Comparison of ENCODE assay signal across 11 mouse cellular contexts in genomic region chr7:35920194-35920609, GRCm38 (mm10).
DNase-seq lines count a peak whose midpoint lies in the region; ATAC-seq lines count a peak whose summit lies in the region.
"Had no signal": no experiment of that assay in that cellular context is flagged by ENCODE, and none has a peak within 500 bp of the region (broad histone marks: within the 10 kb centered on the region; RNA-seq: fewer than 3 reads in every experiment).

No protein-coding gene starts in this region.

- 70% methylated on average over 11 of the region's 11 CpGs for WGBS in heart, embryonic 10.5 days

- ATAC-seq in megakaryocyte-erythroid progenitor cell, adult 5-6 weeks (replicated peaks; ENCODE audit: low FRiP score, low TSS enrichment, poor library complexity, severe bottlenecking): no peak

- intact Hi-C loops in heart, postnatal 14 days (cut with DNase I): no loop called here

- H3K9me3 ChIP-seq in heart, embryonic 10.5 days: no peaks in the 10 kb centered on the region; the same call in 1 of the 2 replicates

- peaks cover 42% of the 10 kb centered on the region for H3K27me3 ChIP-seq in heart, embryonic 10.5 days (ENCODE audit: insufficient read depth, poor library complexity, severe bottlenecking)
- H3K27me3 ChIP-seq: CH12.LX had no signal

- no peak overlapping the region for H3K27ac ChIP-seq in heart, embryonic 10.5 days
- H3K27ac ChIP-seq: limb, embryonic 13.5 days had no signal

- no peaks in the 10 kb centered on the region for H3K36me3 ChIP-seq in heart, embryonic 10.5 days
- H3K36me3 ChIP-seq: limb, embryonic 13.5 days had no signal

- no peak overlapping the region for H3K4me3 ChIP-seq in heart, embryonic 10.5 days
- H3K4me3 ChIP-seq: limb, embryonic 13.5 days had no signal

- H3K4me1 ChIP-seq in heart, embryonic 10.5 days: peaks cover 10% of the 10 kb centered on the region; the same call in 1 of the 2 replicates

- DNase-seq in heart, adult 11 months: peak; percentile 96
- DNase-seq in heart, embryonic 10.5 days (ENCODE audit: low spot score): no peak
- DNase-seq in urinary bladder, postnatal 25 days (ENCODE audit: low spot score): peak; percentile 6
- no peak for DNase-seq in urinary bladder, postnatal 10 days (ENCODE audit: low spot score)
- DNase-seq in heart, postnatal 14 days: peak; percentile 48 to 60
- DNase-seq in T-cell, adult 2 months (ENCODE audit: low spot score): no peak
- no peak for DNase-seq in left cerebral cortex, adult 8-10 months (ENCODE audit: low spot score in 2 of 2)
- DNase-seq: cerebellum, adult 11-12 months had no signal

Comparison
In these comparisons a context has a peak if more than half of its experiments do, and no peak if none do; other contexts are left out.
1. DNase-seq: peak in heart, adult 11 months (single experiment), urinary bladder, postnatal 25 days (single experiment) and heart, postnatal 14 days (2 of 2); none in heart, embryonic 10.5 days (single experiment), urinary bladder, postnatal 10 days (single experiment), T-cell, adult 2 months (single experiment) and left cerebral cortex, adult 8-10 months (0 of 2).